Mouse (Mus musculus): ENCODE results near the gene L3hypdh.

DNA sequence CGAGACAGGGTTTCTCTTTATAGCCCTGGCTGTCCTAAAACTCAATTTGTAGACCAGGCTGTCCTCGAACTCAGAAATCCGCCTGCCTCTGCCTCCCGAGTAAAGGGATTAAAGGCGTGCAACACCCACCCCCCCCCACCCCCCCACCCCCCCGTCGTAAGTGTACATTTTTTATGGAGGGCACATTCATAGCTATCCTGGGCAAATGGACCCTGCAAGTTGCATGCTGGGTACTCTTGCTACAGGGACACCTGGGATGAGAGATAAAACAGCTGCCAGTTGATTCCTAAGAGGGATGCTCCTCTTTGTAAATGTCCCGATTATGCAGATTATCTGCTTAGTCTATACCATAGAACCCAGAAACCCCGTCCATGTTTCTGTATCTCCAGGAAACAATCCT lies 2.0 kb downstream of the L3hypdh start:
- TF ChIP-seq CTCF (IDR thresholded peaks at IDR 0.05; ENCODE audit: extremely low read depth, insufficient read depth, insufficient read length, insufficient replicate concordance): no peak
- no peak for TF ChIP-seq POLR2A (IDR thresholded peaks at IDR 0.05; ENCODE audit: low read depth, low read length)
